Mouse (Mus musculus): ENCODE measurements around the gene Ptger1.

Gene Ptger1

DNA sequence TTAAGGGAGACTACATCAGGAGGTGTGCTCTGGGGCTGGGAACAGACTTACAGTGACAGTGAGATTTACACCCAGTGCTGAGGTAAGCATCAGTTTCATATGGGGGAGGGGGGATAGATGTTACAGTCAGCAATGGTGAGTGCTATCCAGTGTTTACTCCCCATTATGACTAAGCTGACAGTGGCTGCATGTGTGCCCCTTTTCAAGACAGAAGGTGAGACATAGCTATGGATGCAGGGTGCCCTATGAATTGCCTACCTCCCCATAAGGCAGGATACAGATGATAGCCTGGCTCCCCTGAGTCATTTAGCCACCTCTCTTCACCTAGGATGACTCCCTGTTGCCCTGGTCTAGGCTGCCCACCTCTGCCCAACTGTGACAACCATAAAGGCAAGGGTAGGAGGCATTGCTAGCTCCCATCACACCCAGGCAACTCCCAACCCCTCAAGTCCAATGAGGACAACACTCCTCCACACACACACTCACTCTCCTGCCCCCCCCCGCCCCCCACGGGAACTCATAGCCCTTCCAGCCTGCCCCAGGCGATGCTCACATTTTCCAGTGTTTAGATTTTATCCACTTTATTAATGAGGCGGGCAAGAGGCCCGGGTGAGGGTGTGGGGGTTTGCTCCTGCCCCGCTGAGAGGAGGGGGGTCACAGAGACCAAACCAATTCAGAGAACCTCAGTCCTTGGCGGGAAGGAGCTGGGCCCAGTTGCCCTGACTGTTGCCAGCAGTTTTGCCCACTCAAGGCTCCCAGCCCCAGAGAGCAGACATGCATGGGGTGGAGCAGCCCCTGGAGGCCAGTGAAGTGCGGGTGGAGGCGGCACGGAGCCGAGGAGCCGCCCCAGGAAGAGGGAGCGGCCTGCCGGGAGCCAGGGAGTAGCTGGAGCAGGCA is at the start of gene Ptger1:
Gene Ptger1 (plus strand): TSS at position 710 of the 897 bp plus-strand sequence.
- DNase-seq: no peak

DNA sequence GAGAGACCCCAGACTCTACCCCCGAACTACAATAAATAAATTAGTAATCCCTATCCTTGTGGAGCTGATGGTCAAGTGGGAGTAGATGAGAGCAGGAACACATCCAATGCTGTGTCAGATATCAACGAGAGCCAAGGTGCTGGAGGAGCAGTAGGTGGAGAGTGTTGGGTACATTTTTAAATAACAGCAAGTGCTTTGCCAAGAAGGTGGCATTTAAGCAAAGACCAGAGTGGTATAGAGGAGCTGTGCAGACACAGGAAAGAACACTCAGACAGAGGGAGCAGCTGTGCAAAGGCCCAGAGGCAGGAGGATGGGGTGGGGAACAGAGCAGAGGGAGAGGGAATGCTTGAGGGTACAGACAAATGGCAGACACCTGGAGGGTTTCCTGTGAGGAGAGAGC is 49.4 kb upstream of the Ptger1 start:
- DNase-seq: no peak

DNA sequence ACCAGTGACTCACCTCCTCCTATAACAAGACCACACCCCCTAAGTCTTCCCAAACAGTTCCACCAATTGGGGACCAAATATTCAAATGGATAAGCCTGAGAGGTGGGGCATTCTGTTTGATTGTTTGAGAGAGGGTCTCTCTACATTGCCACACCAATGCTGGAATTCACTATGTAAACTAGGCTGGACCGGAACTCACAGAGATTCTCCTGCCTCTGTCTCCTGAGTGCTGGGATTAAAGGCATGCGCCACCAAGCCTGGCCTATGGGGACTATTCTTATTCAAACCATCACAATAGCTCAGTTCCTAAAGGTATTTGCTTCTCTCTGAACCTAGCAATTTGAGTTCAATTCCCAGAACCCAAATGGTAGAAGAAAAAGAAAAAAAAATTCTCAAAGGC is 47.9 kb upstream of the Ptger1 start:
- no peak for DNase-seq

DNA sequence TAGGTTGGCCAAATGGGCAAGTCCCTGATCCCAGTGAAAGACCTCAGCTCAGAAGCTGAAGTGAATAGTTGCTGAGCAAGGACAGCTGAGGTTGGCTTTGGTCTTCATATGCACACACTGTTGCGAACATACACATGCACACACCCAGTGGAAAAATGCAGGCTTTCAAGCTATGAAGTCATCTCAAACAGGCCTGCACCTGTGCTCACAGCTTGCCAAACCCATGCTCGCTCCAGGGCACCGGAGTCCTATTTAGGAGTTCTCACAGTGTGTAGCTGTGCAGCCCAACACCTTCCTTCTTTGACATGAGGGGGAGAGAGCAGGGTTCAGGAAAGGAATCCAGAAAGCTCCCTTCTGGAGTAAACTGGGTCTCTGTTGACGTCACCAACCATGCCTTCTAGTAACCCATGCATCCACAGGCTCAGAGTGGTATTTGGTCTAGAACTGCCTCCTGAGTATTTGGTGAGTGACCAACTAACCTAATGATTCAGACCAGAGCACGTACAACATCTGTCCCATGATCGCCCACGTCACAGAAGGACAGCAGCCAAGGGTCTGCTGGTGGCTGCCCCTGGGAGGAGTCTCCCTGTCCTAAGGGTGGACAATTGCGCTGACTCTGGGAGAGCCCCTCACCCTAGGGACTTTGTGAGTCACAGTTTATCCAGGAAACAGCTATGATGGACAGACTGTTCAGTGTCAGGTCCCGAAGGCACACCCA is 46.8 kb upstream of the Ptger1 start:
- peak; percentile 67 for DNase-seq

DNA sequence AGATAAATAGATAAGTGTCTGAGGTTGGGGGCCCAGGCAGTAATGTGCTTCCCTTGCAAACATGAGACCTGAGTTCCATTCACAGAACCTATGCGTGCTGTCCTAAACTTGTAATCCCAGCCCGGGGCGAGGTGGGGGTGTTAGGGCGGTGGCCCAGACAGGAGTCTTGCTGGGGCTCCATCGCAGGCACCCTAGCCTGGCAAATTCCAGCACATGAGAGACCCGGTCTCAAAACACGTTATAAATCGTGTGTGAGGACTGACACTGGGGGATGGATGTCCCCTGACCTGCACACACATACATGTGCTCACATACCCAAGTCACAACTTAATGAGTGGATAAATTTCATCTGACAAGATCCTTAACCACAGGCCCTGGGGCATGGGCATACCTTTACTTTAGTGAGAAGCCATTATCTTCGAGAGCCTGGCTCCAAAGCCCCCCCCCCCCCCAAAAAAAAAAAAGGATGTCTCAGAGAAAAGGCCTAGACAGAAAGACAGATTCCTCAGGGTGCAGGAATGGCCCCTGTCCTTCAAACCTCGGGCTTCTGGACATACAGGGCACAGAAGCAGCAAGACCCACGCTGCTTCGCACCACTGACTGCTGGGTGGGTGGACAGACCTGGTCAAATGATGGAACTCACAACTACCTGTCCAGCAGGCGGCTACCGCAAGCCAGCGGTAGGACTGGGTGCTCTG is 44.6 kb upstream of the Ptger1 start:
- no peak for DNase-seq

DNA sequence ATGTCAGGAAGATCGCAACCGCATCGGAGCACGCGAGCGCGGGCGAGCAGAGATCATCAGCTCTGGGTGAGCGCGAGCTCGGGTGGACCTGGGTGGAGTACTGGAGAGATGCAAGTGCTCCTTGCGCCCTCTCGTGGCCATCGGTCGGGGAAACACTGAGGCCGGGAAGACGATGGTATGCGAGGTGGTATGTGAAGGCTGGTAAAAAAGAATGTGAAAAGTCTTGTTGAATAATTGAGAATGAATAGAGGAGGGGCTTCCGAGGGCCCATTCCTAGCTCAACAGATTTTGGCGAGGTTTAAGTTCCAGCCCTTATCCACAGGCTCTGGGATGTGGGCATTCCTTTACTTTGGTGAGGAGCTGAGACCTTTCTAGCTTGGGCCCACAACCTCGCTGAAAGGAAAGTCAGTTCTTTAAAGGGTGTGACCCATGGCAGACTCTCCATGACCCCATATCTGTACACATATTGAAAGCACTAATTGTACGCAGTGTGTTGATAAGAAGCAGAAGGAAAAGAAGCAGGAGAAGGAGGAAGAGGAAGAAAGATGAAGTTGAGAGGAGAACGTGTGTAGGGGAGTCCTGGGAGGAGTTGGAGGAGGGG is 44.0 kb upstream of the Ptger1 start:
- DNase-seq: peak; percentile 94

DNA sequence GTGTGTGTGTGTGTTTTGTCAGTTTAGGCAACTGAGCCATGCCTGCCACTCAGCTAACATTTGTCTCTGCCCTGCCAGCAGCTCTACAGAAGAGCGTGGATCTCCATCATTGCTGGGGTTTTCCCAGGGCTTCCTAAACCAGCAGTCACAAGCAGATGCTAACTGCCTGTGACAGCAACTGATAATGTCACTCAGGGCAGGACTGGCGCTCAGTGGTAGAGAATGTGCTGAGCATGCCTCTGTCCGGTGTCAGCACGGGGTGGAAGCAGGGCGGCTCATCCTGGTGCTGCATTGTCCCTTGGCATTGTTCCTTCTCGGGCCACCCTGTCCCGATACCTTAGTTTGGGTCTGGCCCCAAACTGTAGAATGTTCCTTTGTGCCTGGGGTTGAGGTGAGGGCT is 42.9 kb upstream of the Ptger1 start:
- no peak for DNase-seq

DNA sequence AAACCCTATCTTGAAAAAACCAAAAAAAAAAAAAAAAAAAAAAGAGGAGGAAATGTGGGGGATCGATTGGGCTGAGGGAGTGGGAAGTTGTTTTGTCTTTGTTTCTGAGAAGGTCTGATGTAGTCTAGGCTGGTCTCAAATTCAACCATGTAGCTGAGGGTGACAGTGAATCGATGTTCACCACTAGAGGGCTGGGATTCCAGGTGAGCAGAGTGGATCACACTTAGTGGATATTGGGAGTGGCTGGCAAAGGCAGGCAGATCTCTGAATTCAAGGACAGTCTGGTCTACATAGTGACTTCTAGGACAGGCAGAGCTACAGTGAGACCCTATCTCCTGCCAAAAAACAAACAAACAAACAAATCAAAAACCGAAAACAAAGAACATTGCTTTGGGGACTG is 41.7 kb upstream of the Ptger1 start:
- DNase-seq: peak; percentile 29

DNA sequence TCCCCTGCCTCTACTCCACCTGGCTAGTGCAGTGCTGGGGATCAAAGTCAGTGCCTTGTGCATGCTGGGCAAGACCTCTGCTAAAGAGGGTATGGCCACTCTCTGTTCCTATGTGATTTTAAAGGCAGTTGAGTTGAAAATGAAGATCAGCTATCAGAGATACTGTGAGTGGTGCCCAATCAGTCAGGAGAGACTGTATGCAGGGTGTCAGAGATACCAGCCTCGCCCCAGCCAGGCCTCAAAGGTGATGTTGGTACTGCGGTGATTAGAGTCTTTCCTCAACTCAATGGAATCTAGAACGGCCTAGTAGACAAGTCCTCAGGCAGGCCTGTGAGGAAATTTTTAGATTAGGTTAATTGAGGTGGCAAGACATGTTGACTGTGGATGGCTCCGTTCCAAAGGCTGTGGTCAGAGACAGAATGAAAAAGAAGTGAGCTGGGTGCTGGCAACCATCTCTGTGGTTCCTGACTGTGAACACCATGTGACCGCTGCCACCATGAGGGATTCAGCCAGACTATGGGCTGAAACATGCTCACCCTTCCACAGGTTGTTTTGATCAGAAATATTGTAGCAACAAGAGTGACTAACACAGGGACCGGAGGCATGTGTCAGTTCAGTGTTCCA is 40.7 kb upstream of the Ptger1 start:
- no peak for DNase-seq

DNA sequence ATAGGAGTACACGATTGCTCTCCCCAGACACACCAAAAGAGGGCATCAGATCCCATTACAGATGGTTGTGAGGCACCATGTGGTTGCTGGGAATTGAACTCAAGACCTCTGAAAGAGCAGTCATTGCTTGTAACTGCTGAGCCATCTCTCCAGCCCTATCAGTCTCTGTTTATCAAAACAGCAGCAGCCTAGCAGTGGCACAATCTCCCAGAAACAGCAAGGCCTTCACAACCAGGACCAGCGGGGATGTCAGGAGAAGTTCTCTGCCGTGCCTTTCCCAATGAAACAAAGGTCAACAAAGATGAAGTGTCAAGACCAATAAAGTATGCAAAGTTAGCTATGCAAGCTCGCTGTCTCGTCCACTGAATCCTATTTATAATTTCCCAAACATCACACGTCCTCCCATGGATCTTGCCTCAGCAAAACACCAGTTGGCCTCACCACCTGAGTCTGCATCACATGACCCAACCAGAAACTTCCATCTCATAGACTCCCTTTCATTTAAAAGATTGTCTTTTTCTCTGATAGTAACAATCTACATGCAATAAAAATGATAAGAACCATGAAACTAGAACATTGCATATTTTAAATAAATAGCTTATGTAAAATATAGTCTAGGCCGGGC is 34.3 kb upstream of the Ptger1 start:
- no peak for DNase-seq

DNA sequence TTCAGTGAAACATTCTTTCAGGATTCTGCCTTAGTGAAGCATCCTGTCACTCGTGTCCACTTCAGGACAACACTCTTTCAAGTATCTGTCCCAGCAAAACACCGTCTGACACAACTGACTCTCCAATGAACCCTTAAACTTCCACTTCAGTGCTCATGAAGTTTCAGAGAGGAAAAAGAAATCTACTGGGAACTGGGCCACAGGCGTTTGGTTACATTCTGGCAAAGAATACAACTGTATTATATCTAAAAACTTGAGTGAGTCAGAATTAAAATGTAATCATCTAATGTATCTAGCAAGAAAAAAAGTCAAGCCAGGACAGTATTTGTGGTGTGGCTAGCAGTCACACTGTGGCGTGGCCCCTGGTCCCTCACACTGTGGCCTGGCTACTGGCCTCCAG is 27.6 kb upstream of the Ptger1 start:
- no peak for DNase-seq

DNA sequence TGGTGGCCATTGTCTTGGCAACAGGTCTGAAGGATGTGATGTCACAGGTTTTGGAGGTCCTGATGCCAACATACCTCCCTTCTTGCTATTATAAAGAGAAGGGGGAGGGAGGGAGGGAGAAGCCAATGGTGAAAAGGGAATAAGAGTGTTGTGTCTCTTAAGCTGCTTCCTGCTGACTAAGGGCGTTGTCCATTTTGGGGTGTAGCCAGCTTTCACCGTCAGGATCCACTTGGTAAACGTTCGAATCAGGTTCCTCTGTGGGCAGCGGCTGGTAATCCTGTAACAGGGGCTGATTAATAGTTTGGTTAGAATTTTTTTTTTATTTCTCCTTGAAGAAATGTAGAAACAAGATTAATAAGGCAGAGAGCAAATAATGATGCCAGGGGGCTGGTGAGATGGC is 26.8 kb upstream of the Ptger1 start:
- no peak for DNase-seq

DNA sequence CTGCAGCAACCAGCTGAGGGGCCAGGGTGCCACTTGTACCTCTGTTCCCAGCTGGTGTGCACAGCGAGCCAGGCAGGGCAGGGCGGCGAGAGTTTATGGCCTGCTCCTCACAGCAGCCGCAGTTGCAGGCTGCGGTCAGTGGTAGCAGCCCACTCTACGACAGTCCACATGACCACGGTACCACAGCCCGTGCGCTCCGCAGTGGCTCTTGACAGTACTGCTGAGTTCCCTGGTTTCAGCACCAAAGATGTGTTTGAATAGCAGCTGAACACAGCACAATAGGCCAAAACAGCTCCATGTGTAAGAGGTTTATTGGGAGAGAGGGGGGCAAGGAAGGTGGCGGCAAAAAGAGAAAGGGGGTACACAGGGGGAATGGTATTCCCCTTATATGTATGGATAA is 19.0 kb upstream of the Ptger1 start:
- no peak for DNase-seq

DNA sequence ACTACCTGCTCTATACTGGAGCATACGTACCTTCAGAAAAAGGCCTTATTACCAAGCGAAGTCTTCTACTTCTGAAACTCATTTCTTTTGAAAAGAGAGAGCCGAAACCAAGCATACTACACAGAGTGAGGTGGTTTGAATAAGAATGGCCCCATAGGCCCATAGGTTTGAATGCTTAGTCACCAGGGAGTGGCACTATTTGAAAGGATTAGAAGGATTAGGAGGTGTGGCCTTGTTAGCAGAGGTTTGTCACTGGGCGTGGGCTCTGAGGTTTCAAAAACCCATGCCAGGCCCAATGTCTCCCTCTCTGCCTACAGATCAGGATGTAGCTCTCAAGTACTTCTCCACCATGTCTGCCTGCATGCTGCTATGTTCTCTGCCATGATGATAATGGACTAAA is 18.4 kb upstream of the Ptger1 start:
- no peak for DNase-seq

DNA sequence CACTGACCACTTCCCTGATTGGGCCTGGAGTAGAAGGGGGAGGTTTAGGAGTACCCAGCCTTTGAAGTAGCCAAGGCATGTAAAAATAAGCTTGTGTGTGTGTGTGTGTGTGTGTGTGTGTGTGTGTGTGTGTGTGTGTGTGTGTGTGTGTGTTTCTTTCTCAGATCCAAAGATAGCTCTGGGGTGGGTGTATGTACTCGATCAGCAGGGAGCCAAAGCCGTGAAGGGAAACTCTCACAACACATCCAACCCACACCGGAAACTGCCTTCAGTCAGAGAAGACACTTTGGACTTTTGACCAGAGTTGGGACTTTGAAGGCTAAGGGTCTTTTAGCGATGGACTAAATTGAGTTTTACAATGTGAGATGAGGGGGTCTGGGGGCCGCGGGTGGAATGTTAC is 16.8 kb upstream of the Ptger1 start:
- DNase-seq: no peak

DNA sequence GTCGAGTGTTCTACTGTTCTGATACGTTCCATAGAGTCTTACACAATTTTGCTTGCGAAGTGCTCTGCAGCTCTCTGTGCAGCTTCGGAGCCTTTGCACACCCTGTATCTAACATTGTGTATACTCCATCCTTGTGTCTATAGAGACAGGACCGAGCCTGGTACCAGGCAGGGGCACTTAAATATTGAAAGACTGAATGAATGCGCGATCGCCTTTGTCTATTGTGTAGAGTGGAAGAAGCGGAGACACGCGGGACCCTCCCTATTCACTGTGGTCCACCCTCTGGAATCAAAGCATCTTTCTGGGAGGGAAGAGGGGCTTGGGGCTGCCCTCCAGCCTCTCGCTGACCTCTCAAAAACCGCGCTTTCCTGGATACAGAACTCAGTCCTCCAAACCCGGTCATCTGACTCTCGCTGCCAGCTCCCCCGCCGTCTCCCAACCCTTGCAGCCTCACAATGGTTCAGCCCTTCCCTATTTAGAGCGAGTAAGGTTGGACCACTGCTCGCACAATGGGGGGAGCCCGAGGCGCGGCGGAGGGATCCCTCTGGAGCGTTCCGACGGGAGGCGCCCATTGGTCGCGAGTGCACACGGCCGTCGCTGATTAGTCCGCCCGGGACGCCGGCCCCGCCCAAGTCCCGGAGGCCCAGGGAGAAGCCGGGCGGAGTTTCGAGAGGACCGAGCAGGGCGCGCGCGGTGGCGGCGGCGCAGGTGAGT is 14.3 kb upstream of the Ptger1 start, which contains the start of gene Gipc1:
Gene Gipc1 (plus strand): TSS at position 648 of the 714 bp plus-strand sequence.
- DNase-seq: peak; percentile 97

DNA sequence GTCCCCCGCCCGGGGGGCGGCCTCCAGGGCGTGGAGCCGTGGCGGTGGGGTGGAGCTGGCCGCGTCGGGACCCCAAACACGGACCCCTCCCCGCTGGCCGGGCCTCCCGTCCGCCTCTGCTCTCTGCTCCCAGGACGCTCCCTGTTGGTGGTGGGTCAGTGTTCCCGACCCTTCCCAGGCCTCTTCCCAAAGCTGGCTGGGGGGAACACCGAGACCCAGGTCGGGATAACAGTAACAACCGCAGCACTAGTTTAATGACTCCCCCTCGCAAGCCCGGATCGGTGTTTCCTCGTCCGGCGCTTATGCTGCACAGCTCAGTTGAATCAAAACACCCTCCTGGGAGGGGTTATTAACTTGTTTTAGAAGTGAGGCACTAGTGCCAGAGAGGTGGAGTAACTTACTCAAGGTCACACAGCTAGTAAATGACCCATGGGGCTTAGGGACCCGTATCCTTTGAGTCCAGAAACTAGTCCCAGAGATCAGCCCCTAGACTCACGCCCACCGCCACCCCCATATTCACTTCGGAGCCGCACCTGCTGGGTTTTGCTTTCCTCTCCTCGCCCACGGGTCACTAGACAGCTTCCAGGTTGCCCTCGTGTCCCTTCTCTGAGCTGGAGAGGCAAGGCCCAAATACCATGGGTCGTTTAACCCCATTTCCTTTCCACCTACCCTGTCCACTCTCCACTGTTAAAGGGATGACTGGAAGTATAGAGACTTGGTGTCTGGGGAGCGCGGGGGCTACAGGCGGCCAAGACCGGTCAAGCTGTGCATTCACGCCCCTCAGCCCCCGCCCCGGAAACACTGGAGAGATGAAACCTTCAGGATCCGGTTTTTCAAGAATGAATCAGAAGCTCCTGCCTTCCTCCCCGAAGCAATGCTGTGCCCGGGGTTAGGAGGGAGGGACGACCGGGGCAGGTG is 13.5 kb upstream of the Ptger1 start:
- peak; percentile 53 for DNase-seq

DNA sequence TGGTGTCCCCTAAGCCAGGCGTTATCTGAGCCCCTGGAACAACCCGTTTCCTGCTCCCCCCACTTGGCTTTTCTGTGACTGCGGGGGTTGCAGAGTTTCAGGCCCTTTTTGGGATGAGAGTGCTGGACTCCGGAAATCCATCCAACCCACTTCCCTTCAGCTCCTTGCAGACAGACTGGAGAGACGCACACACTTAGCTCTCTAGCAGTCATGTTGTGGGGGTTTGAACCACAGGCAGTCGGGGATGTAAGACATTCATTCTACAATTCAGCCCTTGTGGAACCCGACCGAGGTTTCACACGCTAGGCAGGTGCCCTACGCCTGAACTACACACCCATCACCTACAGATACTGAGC is 12.8 kb upstream of the Ptger1 start:
- DNase-seq: no peak

DNA sequence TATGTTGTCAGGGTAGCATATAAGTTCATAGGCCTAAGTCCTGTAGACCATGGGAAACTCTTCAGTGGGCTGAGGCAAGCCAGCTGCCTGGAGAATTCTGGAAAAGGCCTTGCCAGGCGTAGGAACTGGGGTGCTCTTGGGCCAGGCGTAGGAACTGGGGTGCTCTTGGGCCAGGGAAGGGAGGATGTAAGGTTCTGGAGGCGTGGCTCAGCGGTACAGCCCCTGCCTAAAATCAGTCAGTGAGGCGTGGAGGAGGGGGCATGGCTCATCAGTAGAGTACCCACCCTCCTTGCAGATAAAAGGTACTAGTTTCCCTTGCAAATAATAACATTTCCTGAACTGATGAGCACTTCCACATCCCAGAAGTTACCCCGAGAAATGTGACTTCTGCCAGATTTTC is 11.8 kb upstream of the Ptger1 start:
- DNase-seq: no peak

DNA sequence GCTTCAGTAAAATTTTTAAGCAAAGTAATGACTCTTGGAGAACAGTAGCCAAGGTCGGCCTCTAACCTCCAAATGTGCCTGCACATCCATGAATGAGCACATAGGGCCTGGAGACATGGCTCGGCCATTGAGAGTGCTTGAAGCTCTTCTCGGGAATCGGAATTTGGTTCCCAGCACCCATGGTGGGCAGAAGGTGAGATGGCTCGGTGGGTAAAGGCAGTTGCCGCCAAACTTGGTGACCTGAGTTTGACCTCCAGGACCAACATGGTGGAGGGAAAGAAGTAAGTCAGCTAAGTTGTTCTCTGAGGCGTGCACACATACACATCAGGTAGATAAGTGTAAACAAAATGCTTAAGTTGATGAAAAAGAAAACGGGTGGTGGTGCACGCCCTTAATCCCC is 10.4 kb upstream of the Ptger1 start:
- no peak for DNase-seq

Data from thymus, postnatal 14 days (tissue).